Mouse (Mus musculus): ENCODE results near the gene Meiob. TPM values are rescaled to one million over a fixed set of nuclear protein-coding genes. Genes with fewer than 3 reads are reported as not detected.
A peak's percentile ranks its signal among the peaks of the same experiment; 100 is the strongest.

Meiob gene
- polyA plus RNA-seq (2012; rRNA removed): not detected in 2 replicates

- peak in 1 of 2 experiments; percentile 8 for DNase-seq (ENCODE audit: extremely low spot score in 1 of 2, low spot score in 1 of 2)
Measured at GRCm38 (mm10) chr17:24803952-24804951, at the start of gene Meiob. Gene Meiob (plus strand): TSS chr17:24804289.

GRCm38 (mm10) chr17:24757394-24757793, 46.7 kb upstream of the Meiob start:
- DNase-seq (ENCODE audit: extremely low spot score in 1 of 2, low spot score in 1 of 2): no peak

- no peak for DNase-seq (ENCODE audit: extremely low spot score in 1 of 2, low spot score in 1 of 2)
Measured at GRCm38 (mm10) chr17:24761121-24761520, 43.0 kb upstream of the Meiob start.

- DNase-seq (ENCODE audit: extremely low spot score in 1 of 2, low spot score in 1 of 2): no peak
Measured at GRCm38 (mm10) chr17:24765016-24765905, 38.8 kb upstream of the Meiob start.

- DNase-seq (ENCODE audit: extremely low spot score in 1 of 2, low spot score in 1 of 2): no peak
Measured at GRCm38 (mm10) chr17:24766266-24766875, 37.7 kb upstream of the Meiob start.

- DNase-seq (ENCODE audit: extremely low spot score in 1 of 2, low spot score in 1 of 2): no peak
Measured at GRCm38 (mm10) chr17:24769146-24769545, 34.9 kb upstream of the Meiob start.

- DNase-seq (ENCODE audit: extremely low spot score in 1 of 2, low spot score in 1 of 2): no peak
Measured at GRCm38 (mm10) chr17:24773241-24773640, 30.8 kb upstream of the Meiob start.

GRCm38 (mm10) chr17:24775173-24775572, 28.9 kb upstream of the Meiob start:
- DNase-seq (ENCODE audit: extremely low spot score in 1 of 2, low spot score in 1 of 2): no peak

- no peak for DNase-seq (ENCODE audit: extremely low spot score in 1 of 2, low spot score in 1 of 2)
Measured at GRCm38 (mm10) chr17:24777073-24777472, 27.0 kb upstream of the Meiob start.

GRCm38 (mm10) chr17:24780821-24781220, 23.3 kb upstream of the Meiob start:
- no peak for DNase-seq (ENCODE audit: extremely low spot score in 1 of 2, low spot score in 1 of 2)

GRCm38 (mm10) chr17:24792190-24792589, 11.9 kb upstream of the Meiob start:
- DNase-seq (ENCODE audit: extremely low spot score in 1 of 2, low spot score in 1 of 2): no peak

- no peak for DNase-seq (ENCODE audit: extremely low spot score in 1 of 2, low spot score in 1 of 2)
Measured at GRCm38 (mm10) chr17:24794791-24795190, 9.3 kb upstream of the Meiob start.

GRCm38 (mm10) chr17:24796969-24797368, 7.1 kb upstream of the Meiob start:
- DNase-seq (ENCODE audit: extremely low spot score in 1 of 2, low spot score in 1 of 2): no peak

GRCm38 (mm10) chr17:24798229-24798628, 5.9 kb upstream of the Meiob start:
- no peak for DNase-seq (ENCODE audit: extremely low spot score in 1 of 2, low spot score in 1 of 2)

- DNase-seq (ENCODE audit: extremely low spot score in 1 of 2, low spot score in 1 of 2): no peak
Measured at GRCm38 (mm10) chr17:24799476-24799875, 4.6 kb upstream of the Meiob start.

GRCm38 (mm10) chr17:24800524-24800923, 3.6 kb upstream of the Meiob start:
- DNase-seq (ENCODE audit: extremely low spot score in 1 of 2, low spot score in 1 of 2): no peak

- DNase-seq (ENCODE audit: extremely low spot score in 1 of 2, low spot score in 1 of 2): no peak
Measured at GRCm38 (mm10) chr17:24811211-24811610, 7.1 kb downstream of the Meiob start.

- no peak for DNase-seq (ENCODE audit: extremely low spot score in 1 of 2, low spot score in 1 of 2)
Measured at GRCm38 (mm10) chr17:24812215-24812614, 8.1 kb downstream of the Meiob start.

GRCm38 (mm10) chr17:24815256-24815655, 11.2 kb downstream of the Meiob start:
- no peak for DNase-seq (ENCODE audit: extremely low spot score in 1 of 2, low spot score in 1 of 2)

GRCm38 (mm10) chr17:24817503-24817902, 13.4 kb downstream of the Meiob start:
- DNase-seq (ENCODE audit: extremely low spot score in 1 of 2, low spot score in 1 of 2): peak in 1 of 2 experiments; percentile 20

- DNase-seq (ENCODE audit: extremely low spot score in 1 of 2, low spot score in 1 of 2): no peak
Measured at GRCm38 (mm10) chr17:24818172-24818571, 14.1 kb downstream of the Meiob start.

All from frontal cortex, adult 2 months (tissue).